Mouse (Mus musculus) kidney, adult 18-20 months (tissue): Measurements from ENCODE around the gene Mfrp.

Experiments
- DNase-seq: peaks from one replicate; pipeline ENCODE4 v3.0.0; 2021

Mfrp gene

DNA sequence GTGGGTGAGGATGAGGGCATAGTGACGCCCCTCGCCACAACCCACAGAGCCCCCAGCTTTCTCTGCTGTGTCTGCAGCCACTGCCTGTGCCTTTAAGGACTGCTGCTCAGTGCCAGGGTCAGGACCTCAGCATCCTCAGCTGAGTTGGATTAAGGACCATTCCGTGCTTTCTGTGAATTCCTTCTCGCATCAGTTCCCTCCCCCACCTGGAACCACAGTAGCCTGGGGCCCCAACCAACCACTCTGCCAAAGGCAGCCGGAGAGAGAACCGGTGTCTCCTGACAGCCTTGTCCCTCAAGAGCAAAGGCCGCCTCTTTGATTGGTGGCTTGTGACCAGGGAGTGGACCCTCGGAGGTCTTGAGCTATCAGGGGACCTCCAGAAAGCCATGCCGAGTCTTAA, at the start of gene Mfrp:
Mfrp (plus strand) TSS at position 240 of the 400 bp plus-strand sequence.
- DNase-seq = no peak

DNA sequence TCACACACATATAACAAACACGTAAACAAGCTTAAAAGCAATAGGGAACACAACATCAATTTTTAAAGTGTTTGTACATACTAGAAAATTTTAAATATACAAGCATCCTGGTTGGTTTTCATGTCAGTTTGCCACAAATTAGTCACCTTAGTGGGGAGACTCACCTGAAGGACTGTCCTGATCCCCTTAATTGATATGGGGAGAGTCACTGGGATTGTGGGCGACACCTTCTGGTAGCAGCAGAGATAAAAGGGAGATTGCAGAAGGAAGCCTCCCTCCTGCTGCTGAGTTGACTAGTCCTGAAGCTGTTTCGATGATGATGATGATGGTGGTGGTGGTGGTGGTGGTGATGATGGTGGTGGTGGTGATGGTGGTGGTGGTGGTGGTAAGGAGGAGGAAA, 48.7 kb upstream of the Mfrp start:
- no peak for DNase-seq

DNA sequence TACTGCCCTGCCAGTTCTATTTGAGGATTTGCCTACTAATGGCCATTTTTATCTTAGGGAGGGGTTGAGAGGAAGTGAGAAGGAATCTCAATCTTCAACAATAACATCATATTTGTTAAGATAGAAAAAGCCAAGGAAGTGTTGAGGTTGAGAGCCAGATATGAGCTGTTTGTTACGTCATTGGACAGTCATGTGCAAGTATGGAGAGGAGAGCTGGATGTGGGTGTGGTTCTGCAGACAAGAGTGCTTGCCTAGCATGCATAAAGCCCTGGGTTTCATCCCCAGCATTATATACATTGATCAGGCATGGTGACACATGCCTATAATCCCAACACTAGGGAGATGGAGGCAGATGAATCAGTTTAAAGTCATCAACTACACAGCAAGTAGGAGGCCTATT, 47.6 kb upstream of the Mfrp start:
- no peak for DNase-seq

DNA sequence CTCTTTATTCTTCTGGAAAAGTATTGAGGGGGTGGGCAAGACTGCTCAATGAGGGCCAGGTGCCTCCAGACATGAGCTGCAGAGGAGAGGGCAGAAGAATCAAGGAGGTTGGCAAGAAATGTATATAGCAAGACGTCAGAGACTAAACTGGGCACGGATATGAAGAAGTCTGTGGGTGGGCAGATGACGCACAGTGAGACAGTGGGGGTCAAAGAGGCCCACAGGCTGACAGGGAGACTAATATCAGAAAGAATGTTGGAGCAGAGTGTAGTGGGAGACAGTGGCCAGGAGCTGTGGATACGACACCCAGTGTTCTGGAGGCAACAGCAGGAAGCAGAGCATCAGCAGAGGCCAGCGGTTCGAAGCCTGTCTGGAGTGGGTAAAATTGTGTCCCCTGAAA, 42.9 kb upstream of the Mfrp start:
- no peak for DNase-seq

DNA sequence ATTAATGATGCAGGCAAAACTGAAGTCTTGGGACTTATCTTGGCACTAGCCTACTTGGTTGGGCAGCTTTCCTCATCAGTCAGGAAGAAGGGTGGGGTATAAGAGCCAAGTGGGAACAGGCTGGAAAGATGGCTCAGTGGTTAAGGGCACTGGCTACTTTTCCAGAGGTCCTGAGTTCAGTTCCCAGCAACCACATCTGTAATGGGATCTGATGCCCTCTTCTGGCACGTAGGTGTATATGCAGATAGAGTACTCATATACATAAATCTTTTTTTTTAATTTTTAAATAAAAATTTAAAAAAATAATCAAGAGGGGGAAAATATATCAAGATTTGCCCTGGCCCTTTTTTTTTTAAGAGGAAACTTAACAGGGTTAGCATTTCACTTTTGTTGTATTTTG, 36.4 kb upstream of the Mfrp start:
- no peak for DNase-seq

DNA sequence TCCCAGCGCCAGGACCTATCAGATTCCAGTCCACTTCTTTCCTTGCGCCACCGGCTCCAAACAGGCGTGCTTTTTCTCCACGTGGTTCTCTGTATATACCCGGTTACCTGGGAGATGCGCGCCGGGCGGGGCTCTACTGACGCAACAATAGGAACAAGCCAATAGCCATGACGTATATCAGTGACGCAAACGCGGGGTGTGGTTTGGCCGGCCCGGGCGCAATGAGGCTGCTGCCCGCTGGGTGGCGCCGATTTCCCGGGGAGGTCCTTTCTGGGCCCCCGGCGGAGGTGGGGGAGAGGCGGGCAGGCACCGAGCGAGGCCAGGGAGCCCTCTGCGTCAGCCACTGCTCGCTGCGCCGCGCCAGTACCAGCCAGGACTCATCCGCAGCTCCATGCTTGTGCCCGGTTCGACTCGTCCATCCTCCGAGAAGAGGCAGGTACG, 34.7 kb upstream of the Mfrp start, which contains the start of gene Usp2:
Usp2 (plus strand) TSS at position 237 of the 441 bp plus-strand sequence.
- peak; percentile 100 for DNase-seq

DNA sequence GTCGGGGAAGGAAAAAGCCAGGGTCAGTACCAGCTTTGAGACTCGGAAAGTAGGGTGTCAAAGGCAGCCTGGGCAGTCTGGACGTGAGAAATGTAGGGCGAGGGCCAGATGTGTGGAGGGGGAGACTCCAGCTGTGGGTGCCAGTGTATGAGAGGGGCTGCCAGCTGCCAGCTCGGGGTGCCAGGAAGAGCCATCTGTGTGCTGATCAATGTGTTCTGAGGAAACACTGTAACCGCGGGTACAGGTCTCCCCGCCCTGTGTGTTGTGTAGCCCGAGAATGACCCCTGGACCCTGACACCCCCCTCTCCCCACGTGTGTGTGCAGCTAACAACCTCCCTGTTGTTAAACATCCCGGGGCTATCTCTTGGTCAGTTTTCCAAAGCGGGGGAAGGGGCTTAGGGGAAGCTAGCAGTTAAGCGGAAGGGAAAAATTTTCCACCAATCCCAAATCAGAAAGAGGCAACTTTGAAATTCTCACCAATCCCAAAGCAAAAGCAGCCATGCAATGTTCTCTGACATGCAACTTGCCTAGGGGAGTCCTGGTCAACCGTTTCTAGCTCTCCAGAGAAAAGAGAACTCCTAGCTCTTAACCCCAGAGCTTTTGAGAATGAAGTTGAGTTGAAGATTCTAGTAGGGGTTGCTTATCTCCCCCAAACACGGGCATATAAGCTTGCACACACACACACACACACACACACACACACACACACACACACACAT, 34.1 kb upstream of the Mfrp start:
- no peak for DNase-seq

DNA sequence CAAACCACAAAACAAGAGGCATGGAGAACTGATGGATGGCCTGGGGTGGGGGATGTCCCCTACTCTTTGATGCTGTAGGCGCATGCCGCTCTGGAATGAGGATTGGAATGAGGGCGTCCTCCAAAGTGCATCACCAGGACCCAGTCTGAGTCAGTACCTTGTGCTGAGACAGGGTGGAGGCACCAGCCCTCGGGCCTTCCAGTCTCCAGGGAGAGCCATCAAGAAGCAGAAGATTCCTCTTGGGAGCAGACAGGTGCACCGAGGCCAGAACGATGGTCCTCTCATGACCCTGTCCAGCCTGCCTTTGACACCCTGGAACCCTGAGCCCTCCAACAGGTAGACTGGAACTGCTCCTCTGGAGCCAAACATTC, 33.6 kb upstream of the Mfrp start:
- no peak for DNase-seq

DNA sequence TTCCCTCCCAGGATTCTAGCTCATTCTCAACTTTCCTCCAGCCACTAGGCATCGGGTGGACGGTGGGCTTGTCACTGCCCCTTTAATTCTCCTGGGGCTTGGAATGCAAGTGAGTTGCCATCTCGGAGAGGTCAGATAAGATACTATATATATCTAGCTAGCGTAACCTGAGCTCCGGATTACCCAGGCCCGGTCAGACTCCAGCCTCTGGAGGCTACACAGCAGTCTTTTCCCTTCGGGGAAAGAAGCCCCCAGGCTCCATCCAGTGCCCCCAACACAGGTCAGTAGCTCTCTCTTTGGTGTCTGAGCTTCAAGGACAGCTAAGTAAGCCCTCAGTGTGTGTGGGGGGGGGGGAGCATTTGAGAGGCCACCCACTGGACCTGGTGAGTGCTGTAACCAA, 32.3 kb upstream of the Mfrp start:
- DNase-seq = no peak

DNA sequence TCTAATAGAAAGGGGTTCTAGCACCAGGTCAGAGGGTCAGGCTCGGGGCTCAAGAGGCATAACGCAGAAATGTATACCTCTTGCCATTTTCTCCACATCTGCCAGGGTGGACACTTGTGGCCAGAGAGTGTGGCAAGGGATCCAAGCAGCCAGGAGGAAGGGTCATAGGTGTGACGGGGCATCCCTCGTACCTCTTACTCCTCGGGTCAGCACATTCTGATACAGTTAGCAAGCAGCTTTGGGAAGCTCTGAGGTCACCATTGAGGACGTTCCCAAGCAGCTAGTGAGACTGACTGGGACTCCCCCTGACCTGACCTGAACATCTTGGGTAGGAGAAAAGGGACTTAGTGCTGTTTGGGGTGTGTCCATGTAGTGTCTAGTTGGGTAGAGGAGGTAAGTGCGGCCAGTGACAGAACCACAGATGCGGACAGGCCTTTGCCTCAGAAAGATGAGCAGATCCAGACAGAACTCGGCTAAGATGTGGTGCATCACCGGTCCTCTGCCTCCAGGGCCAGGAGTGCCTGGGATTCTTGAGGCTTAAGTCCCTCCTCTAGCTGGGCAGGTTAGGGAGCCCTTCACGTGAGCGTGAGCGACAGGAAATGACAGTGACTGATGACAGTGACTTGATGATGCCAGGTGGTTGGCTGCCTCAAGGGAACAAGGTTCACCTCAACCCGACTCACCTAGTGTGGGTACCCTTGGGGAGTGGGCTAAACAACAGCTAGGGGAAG, 31.3 kb upstream of the Mfrp start:
- no peak for DNase-seq

DNA sequence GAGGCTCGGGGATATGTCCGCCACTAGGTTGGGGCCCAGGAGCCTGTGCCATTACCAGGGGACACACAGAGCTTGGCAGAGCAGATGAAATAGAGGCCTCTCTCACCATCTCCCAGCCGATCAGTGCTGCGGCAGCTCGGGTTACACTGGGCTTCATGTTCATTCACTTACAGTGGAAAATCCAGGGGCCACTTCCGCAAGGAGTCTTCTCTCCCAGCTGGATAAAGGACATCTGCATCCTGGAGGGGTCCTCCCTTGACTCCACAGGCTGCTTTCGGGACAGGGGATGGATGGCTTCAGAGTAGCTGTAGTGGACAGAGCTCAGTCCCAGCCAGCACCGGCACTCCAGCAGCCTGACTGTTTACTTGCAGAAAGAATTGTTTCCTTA, 30.7 kb upstream of the Mfrp start:
- DNase-seq = no peak

DNA sequence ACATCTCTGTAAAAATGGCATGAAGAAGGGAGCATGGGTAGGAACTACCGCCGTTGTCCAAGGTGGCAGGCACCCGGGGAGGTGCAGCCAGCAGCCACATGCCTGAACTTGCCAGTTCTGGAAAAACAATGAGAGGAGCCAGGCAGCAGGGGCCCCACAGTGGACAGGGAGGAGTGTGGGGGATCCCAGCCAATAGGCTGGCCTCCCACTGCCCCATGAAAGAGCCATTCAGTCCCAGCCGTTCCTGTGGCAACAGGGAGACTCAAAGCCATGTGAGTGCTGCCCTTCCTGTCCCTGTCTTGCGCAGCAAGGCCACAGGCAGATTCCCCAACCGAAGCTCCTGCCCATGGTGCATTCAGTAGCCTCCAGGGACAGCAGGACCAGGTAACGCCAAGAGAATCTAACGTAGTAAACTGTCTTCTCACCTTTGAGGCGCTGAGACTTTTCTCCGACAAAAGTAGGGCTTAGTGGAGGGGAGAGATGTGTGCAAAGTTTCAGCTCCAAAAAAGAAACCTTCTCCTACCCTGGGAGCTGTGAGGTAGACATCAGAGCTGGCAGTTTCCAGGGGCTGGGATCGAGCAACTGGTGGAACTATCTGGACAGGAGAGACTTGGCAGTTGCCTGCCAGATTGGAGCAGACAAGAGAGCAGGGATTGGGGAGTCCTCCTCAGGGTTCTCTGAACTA, 29.5 kb upstream of the Mfrp start:
- DNase-seq = no peak

DNA sequence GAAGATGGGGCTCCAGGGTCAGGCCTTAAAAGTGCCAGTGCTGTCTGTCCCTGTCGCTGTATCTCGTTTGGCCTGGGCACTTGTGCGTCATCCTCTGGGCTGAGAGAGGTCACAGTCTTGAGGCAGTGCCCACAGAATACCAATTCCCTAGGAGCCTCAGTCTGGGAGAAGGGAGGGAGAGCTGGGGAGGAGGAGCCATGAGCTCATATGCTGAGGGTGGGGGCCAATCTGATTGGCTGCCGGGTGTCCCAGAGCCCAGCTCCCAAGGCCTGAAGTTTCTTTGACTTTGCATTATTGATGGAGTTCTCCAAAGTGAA, 29.0 kb upstream of the Mfrp start:
- DNase-seq = peak; percentile 16

DNA sequence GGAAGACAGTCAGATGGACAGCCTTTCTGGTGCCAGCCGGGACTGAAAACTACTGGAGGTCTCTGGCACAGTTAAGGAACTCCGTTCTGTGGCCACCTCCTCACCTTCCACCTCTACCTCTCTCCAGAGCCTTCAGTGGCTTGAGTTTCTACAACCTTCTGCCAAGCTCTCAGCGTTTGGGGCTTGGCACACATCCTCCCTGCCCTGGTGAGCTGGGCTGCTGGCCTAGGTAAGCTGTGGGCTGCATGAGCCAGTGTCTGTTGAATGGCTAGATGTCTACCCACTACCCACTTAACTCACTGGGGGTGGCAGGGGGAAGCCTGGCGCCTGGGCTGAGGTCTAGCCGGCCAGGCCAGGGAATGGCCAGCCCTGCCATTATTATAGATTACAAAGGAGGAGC, 28.4 kb upstream of the Mfrp start:
- DNase-seq = peak; percentile 5

DNA sequence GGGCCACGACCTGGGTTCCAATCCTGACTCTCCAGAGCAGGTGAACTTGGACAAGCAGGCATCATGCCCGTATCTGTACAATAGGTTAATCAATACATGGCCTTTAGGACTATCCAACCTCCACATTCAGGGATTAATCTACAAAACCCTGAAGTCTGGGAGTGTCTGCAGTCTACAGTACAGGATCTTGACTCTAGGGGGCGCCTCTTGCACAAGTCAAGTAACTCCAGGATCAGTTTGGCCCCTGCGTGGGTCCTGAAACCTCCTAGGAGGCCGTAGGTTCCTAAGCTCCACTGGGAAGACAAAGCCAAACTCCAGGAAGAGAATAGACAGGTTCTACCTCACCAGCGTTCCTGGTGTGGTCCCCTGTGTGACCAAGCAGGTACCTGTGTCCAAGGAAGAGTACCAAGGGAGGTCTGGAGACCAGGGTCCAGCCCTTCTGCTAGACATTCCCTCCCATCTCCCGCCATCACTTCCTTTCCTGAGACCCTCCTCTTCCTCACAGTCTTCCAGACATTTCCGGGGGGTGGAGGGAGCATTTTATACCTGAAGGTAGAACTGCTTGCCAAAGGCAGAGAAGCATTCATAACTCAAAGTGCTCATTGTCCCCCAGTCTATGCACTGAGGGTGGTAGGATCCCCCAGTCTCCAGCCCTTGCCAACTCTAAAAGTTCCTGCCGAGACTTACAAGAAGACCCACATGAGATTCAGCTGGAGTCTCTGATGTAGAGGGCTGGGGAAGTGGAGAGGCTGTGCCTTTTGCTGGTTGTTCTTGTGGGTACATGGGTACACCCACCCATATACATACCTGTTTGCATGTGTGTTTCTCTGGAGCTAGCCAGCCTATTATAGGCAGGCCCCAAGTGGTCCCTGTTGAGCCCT, 26.9 kb upstream of the Mfrp start:
- DNase-seq = peak; percentile 67

DNA sequence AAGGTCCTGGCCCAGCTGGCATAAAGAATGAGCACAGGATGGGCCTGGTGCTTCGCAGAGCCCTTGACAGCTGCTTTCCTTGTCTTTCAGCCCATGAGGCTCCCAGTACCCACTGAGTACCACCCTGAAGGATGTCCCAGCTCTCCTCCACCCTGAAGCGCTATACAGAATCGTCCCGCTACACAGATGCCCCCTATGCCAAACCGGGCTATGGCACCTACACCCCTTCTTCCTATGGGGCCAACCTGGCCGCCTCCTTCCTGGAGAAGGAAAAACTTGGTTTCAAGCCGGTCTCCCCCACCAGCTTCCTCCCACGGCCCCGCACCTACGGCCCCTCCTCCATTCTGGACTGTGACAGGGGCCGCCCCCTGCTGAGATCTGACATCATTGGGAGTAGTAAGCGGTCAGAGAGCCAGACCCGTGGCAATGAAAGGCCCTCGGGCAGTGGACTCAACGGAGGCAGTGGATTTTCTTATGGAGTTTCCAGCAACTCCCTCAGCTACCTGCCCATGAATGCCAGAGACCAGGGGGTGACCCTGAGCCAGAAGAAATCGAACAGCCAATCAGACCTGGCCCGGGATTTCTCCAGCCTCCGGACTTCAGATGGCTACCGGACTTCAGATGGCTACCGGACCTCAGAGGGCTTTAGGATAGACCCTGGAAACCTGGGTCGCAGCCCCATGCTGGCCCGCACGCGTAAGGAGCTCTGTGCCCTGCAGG, 26.1 kb upstream of the Mfrp start:
- DNase-seq = peak; percentile 61

DNA sequence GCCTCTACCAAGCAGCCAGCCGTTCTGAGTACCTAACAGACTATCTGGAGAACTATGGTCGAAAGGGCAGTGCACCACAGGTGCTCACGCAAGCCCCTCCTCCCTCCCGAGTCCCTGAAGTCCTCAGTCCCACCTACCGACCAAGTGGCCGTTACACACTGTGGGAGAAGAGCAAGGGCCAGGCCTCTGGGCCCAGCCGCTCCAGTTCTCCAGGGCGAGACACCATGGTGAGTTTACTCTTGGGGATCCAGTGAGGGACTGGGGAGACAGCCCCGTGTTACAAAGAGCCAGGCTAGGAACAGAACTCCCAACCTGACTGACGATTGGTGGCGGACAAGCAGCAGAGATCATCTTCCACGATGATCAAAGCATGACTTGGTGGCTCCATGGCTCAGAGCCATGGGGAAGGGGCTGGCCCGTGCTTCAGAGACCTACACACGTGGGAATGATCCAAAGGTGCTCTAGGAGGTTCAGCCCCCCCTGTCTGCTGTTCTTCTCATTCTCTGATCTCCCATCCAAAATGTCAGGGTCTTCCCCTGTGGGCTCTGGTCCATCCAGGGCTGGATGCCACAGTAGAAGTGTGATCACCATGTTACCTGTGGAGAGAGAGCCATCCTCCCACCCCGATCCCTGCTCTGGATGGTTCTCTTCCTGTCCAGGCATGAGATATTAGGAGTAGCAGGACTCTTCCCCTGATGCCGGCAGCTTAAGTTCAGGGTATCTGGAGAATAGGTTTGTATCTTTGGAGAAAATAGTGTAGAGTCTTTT, 25.3 kb upstream of the Mfrp start:
- no peak for DNase-seq

DNA sequence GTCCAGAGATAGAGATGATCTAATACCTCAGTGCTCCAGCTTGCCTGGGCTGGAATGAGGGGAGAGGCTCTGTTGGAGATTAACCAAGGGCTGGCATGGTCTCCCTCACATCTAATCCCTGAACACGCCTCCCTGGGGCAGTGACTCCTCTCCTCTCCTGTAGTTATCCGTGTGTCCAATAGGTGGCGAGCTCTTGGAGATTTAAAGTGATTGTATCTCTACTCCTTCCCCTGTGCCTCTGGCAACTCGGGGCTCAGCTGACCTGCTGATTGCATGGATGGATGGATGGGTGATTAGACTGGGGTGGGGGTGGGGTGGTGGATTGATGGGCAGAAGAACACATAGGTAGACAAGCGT, 24.8 kb upstream of the Mfrp start:
- peak; percentile 81 for DNase-seq

DNA sequence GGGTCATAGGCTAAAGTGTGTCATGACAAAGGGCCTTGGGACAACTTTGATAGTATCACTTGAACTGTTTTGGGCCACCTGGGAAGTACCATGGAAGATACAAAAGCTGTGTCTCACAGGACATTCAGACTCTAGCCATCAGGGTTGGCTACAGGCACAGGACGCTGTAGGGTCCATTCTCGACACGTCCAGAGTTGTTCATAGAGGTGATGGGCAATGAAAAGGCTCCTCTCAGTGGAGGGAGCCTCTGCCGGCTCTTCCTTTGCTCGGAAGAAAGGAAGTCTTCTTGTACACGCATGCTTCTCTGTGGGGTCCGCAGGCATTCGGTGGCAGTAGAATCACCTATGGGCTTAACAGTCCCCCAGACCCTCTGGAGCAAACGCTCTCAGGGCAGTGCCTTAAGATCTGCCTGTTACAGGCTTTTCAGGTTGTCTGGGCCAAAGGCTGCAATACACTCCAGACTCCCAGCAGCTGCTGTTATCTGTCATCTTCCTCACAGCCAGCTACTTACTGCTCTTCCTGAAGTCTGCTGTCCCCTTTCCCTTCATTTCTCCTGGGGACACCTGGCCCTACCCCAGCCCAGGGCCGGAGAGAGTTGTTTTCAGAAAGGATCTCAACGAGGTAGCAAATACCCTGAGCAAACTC, 24.1 kb upstream of the Mfrp start:
- DNase-seq = no peak

DNA sequence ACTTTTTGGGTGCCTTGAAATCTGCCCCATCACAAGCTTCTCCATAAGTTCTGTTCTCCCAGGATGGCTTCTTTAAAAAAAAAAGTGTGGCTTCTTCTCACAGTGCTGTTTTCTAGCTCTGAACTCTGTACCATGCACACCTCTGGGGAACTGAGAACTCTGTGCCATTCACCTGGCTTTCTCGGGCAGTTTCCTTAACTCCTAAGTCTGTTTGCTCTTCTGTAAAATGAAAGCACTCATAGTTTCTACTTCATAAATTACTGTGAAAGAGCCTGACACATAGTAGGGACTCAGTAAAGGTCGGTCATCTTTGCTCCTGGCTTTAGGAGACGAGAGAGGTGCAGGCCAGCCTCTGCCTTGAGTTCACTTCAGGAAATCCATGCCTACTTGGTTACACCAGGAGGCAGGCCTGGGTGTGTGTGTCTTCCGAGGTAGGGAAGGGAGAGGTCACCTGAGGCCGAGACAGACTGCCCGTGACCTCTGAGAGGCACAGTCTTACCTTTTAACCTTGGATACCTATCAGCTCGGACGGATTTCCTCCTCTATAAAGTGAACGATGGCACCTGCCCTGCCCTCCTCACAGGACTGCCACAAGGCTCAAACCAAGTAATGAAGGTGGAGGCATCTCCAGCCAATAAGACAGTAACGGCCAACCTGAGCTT, 23.3 kb upstream of the Mfrp start:
- peak; percentile 40 for DNase-seq
